Mouse (Mus musculus): ENCODE results near the gene Wdr41.

Wdr41 gene

GRCm38 (mm10) chr13:94976219-94977186 lies at the start of gene Wdr41:
Gene Wdr41, plus strand, starts transcription at chr13:94976344.
- DNase-seq (ENCODE audit: low spot score), result peak; percentile 93

- no peak for DNase-seq (ENCODE audit: low spot score)
Observed at GRCm38 (mm10) chr13:94928086-94928485, 48.1 kb upstream of the Wdr41 start.

- no peak for DNase-seq (ENCODE audit: low spot score)
Observed at GRCm38 (mm10) chr13:94938418-94938817, 37.7 kb upstream of the Wdr41 start.

GRCm38 (mm10) chr13:94940104-94940503 lies 36.0 kb upstream of the Wdr41 start:
- no peak for DNase-seq (ENCODE audit: low spot score)

GRCm38 (mm10) chr13:94941230-94941629 lies 34.9 kb upstream of the Wdr41 start:
- peak; percentile 81 for DNase-seq (ENCODE audit: low spot score)

- DNase-seq (ENCODE audit: low spot score), result peak; percentile 1
Observed at GRCm38 (mm10) chr13:94955941-94956340, 20.2 kb upstream of the Wdr41 start.

- peak; percentile 50 for DNase-seq (ENCODE audit: low spot score)
Observed at GRCm38 (mm10) chr13:94957965-94958364, 18.2 kb upstream of the Wdr41 start.

GRCm38 (mm10) chr13:94969992-94970553 lies 6.1 kb upstream of the Wdr41 start:
- DNase-seq (ENCODE audit: low spot score), result no peak

GRCm38 (mm10) chr13:94975828-94976218 lies 321 bp upstream of the Wdr41 start:
- DNase-seq (ENCODE audit: low spot score), result no peak

GRCm38 (mm10) chr13:94979081-94979480 lies 2.9 kb downstream of the Wdr41 start:
- no peak for DNase-seq (ENCODE audit: low spot score)

GRCm38 (mm10) chr13:94990516-94990915 lies 14.4 kb downstream of the Wdr41 start:
- DNase-seq (ENCODE audit: low spot score), result no peak

GRCm38 (mm10) chr13:95007281-95007680 lies 31.1 kb downstream of the Wdr41 start:
- no peak for DNase-seq (ENCODE audit: low spot score)

- DNase-seq (ENCODE audit: low spot score), result no peak
Observed at GRCm38 (mm10) chr13:95009261-95009660, 33.1 kb downstream of the Wdr41 start.

GRCm38 (mm10) chr13:95011546-95012257 lies 35.6 kb downstream of the Wdr41 start:
- no peak for DNase-seq (ENCODE audit: low spot score)

GRCm38 (mm10) chr13:95017278-95017677 lies 41.1 kb downstream of the Wdr41 start:
- DNase-seq (ENCODE audit: low spot score), result no peak

- DNase-seq (ENCODE audit: low spot score), result peak; percentile 91
Observed at GRCm38 (mm10) chr13:95017916-95018315, 41.8 kb downstream of the Wdr41 start.

- no peak for DNase-seq (ENCODE audit: low spot score)
Observed at GRCm38 (mm10) chr13:95019345-95019744, 43.2 kb downstream of the Wdr41 start.

GRCm38 (mm10) chr13:95020216-95020615 lies 44.1 kb downstream of the Wdr41 start:
- no peak for DNase-seq (ENCODE audit: low spot score)

- no peak for DNase-seq (ENCODE audit: low spot score)
Observed at GRCm38 (mm10) chr13:95030828-95031227, 54.7 kb downstream of the Wdr41 start.

GRCm38 (mm10) chr13:95032127-95032831 lies 56.1 kb downstream of the Wdr41 start:
- DNase-seq (ENCODE audit: low spot score), result no peak

- DNase-seq (ENCODE audit: low spot score), result no peak
Observed at GRCm38 (mm10) chr13:95032973-95033372, 56.8 kb downstream of the Wdr41 start.

- DNase-seq (ENCODE audit: low spot score), result no peak
Observed at GRCm38 (mm10) chr13:95034094-95034493, 58.0 kb downstream of the Wdr41 start.

All from embryo, embryonic 10 days (tissue).